Mouse (Mus musculus) T-helper 17 cell (primary cell): ENCODE measurements at regions not wholly inside any gene's neighbourhood (a gene's known extent, or its start where the extent isn't known, plus 50 kb on each side); places are given as distances from the start of the nearest gene placed in this dataset.
"Not testable (repeated sequence)": the region's sequence is repeated elsewhere in the genome, so short reads cannot be mapped to it uniquely, and the experiment has no call there.

Experiments
- in situ Hi-C, 2 experiments: fragments of 300-600 bp; cut with MboI, MseI; formaldehyde crosslinking; loops; 1 replicate in 1 of 2; 2 replicates in 1 of 2; pipeline ENCODE4 v1.15.1; 2025; ENCODE audit warnings: high pct_unique_total_duplicates in 2 of 2

- in situ Hi-C loops, result loop anchor here in 1 of 2 experiments (10.0 kb wide), 2 partner anchors 1103 to 1247 kb away; no protein-coding TSS in a partner anchor
Observed at GRCm38 (mm10) chr5:148707335-148707734, 154.7 kb upstream of the Ubl3 start.

- in situ Hi-C loops, result loop anchor here in 1 of 2 experiments (10.0 kb wide), 2 partner anchors 1102 to 1248 kb away; no protein-coding TSS in a partner anchor
Observed at GRCm38 (mm10) chr5:148706323-148707120, 153.9 kb upstream of the Ubl3 start.

GRCm38 (mm10) chr5:148704769-148705168 is 152.2 kb upstream of the Ubl3 start:
- in situ Hi-C loops, result loop anchor here in 1 of 2 experiments (10.0 kb wide), 2 partner anchors 1100 to 1250 kb away; no protein-coding TSS in a partner anchor

- in situ Hi-C loops, result loop anchor here in 1 of 2 experiments (10.0 kb wide), 2 partner anchors 1097 to 1253 kb away; no protein-coding TSS in a partner anchor
Observed at GRCm38 (mm10) chr5:148701859-148702258, 149.3 kb upstream of the Ubl3 start.

- in situ Hi-C loops, result loop anchor here in 1 of 2 experiments (10.0 kb wide), 2 partner anchors 1096 to 1254 kb away; no protein-coding TSS in a partner anchor
Observed at GRCm38 (mm10) chr5:148701001-148701400, 148.4 kb upstream of the Ubl3 start.

GRCm38 (mm10) chr5:148700240-148700639 is 147.7 kb upstream of the Ubl3 start:
- in situ Hi-C loops, result loop anchor here in 1 of 2 experiments (10.0 kb wide), 2 partner anchors 1095 to 1255 kb away; no protein-coding TSS in a partner anchor

- in situ Hi-C loops, result no loop called here
Observed at GRCm38 (mm10) chr5:148697631-148698368, 145.2 kb upstream of the Ubl3 start.

GRCm38 (mm10) chr5:148694352-148694751 is 141.8 kb upstream of the Ubl3 start:
- in situ Hi-C loops, result no loop called here

GRCm38 (mm10) chr5:148691486-148691885 is 138.9 kb upstream of the Ubl3 start:
- in situ Hi-C loops, result no loop called here

GRCm38 (mm10) chr5:148690823-148691197 is 138.2 kb upstream of the Ubl3 start:
- in situ Hi-C loops, result no loop called here

GRCm38 (mm10) chr5:148690158-148690822 is 137.7 kb upstream of the Ubl3 start:
- in situ Hi-C loops, result no loop called here

- in situ Hi-C loops, result no loop called here
Observed at GRCm38 (mm10) chr5:148689297-148689696, 136.7 kb upstream of the Ubl3 start.

- in situ Hi-C loops, result no loop called here
Observed at GRCm38 (mm10) chr5:148688501-148688900, 135.9 kb upstream of the Ubl3 start.

- in situ Hi-C loops, result no loop called here
Observed at GRCm38 (mm10) chr5:148687827-148688226, 135.2 kb upstream of the Ubl3 start.

- in situ Hi-C loops, result no loop called here
Observed at GRCm38 (mm10) chr5:148684216-148684615, 131.6 kb upstream of the Ubl3 start.

- in situ Hi-C loops, result no loop called here
Observed at GRCm38 (mm10) chr5:148682553-148682952, 130.0 kb upstream of the Ubl3 start.

- in situ Hi-C loops, result no loop called here
Observed at GRCm38 (mm10) chr5:148680341-148680740, 127.8 kb upstream of the Ubl3 start.

GRCm38 (mm10) chr5:148679586-148679985 is 127.0 kb upstream of the Ubl3 start:
- in situ Hi-C loops, result no loop called here

GRCm38 (mm10) chr5:148678285-148678937 is 125.8 kb upstream of the Ubl3 start:
- in situ Hi-C loops, result not testable (repeated sequence)

- in situ Hi-C loops, result no loop called here
Observed at GRCm38 (mm10) chr5:148674281-148674680, 121.7 kb upstream of the Ubl3 start.

- in situ Hi-C loops, result no loop called here
Observed at GRCm38 (mm10) chr5:148662281-148662741, 109.7 kb upstream of the Ubl3 start.
